Mouse (Mus musculus) olfactory bulb, adult 2 months (tissue): ENCODE data around the gene Endov.

Experiments
- CTCF ChIP-seq: fragments of 200-500 bp; IDR thresholded peaks from 2 replicates; pipeline ENCODE4 v1.5.1; 2012; ENCODE audit warnings: low read depth, mild to moderate bottlenecking, low read length, moderate library complexity; ENCODE audit not compliant: insufficient read depth
- POLR2A ChIP-seq: fragments of 200-500 bp; IDR thresholded peaks from 2 replicates; pipeline ENCODE4 v1.6.1; 2012; ENCODE audit warnings: mild to moderate bottlenecking, low read depth, low read length, moderate library complexity; ENCODE audit not compliant: insufficient read depth

GRCm38 (mm10) chr11:119558870-119559610 is 67.9 kb downstream of the Endov start:
- no peak for TF ChIP-seq CTCF
- TF ChIP-seq POLR2A: no peak
